Mouse (Mus musculus): ENCODE data around the gene Ptprf.
A peak's percentile ranks its signal among the peaks of the same experiment; 100 is the strongest.

Gene Ptprf

GRCm38 (mm10) chr4:118259782-118260463 lies 31.3 kb downstream of the Ptprf start:
- no peak for DNase-seq (ENCODE audit: low spot score)

- no peak for DNase-seq (ENCODE audit: low spot score)
These were observed 33.2 kb downstream of the Ptprf start for GRCm38 (mm10) chr4:118257977-118258376.

GRCm38 (mm10) chr4:118257416-118257815 lies 33.8 kb downstream of the Ptprf start:
- DNase-seq (ENCODE audit: low spot score), result no peak

- DNase-seq (ENCODE audit: low spot score), result no peak
These were observed 35.0 kb downstream of the Ptprf start for GRCm38 (mm10) chr4:118256217-118256616.

GRCm38 (mm10) chr4:118254953-118255352 lies 36.3 kb downstream of the Ptprf start:
- no peak for DNase-seq (ENCODE audit: low spot score)

- DNase-seq (ENCODE audit: low spot score), result no peak
These were observed 43.9 kb downstream of the Ptprf start for GRCm38 (mm10) chr4:118247323-118247722.

- no peak for DNase-seq (ENCODE audit: low spot score)
These were observed 45.4 kb downstream of the Ptprf start for GRCm38 (mm10) chr4:118245847-118246246.

- no peak for DNase-seq (ENCODE audit: low spot score)
These were observed 47.4 kb downstream of the Ptprf start for GRCm38 (mm10) chr4:118243791-118244190.

- no peak for DNase-seq (ENCODE audit: low spot score)
These were observed 47.9 kb downstream of the Ptprf start for GRCm38 (mm10) chr4:118243298-118243697.

- no peak for DNase-seq (ENCODE audit: low spot score)
These were observed 51.1 kb downstream of the Ptprf start for GRCm38 (mm10) chr4:118239960-118240689.

GRCm38 (mm10) chr4:118238666-118239065 lies 52.5 kb downstream of the Ptprf start:
- no peak for DNase-seq (ENCODE audit: low spot score)

GRCm38 (mm10) chr4:118236871-118237270 lies 54.3 kb downstream of the Ptprf start:
- DNase-seq (ENCODE audit: low spot score), result no peak

- no peak for DNase-seq (ENCODE audit: low spot score)
These were observed 56.4 kb downstream of the Ptprf start for GRCm38 (mm10) chr4:118234711-118235388.

GRCm38 (mm10) chr4:118233886-118234285 lies 57.3 kb downstream of the Ptprf start:
- no peak for DNase-seq (ENCODE audit: low spot score)

- DNase-seq (ENCODE audit: low spot score), result no peak
These were observed 59.3 kb downstream of the Ptprf start for GRCm38 (mm10) chr4:118231861-118232260.

- DNase-seq (ENCODE audit: low spot score), result no peak
These were observed 62.0 kb downstream of the Ptprf start for GRCm38 (mm10) chr4:118229035-118229770.

GRCm38 (mm10) chr4:118227398-118227797 lies 63.8 kb downstream of the Ptprf start:
- DNase-seq (ENCODE audit: low spot score), result peak; percentile 9

- DNase-seq (ENCODE audit: low spot score), result no peak
These were observed 69.9 kb downstream of the Ptprf start for GRCm38 (mm10) chr4:118221261-118221660.

- no peak for DNase-seq (ENCODE audit: low spot score)
These were observed 70.4 kb downstream of the Ptprf start for GRCm38 (mm10) chr4:118220756-118221155.

- DNase-seq (ENCODE audit: low spot score), result no peak
These were observed 71.7 kb downstream of the Ptprf start for GRCm38 (mm10) chr4:118219487-118219886.

GRCm38 (mm10) chr4:118218521-118218920 lies 72.7 kb downstream of the Ptprf start:
- no peak for DNase-seq (ENCODE audit: low spot score)
